Mouse (Mus musculus) ES-E14 (cell line): Measurements from ENCODE around the gene Aatf.

Source experiments
- CHD2 ChIP-seq: IDR thresholded peaks from 2 replicates; pipeline ENCODE4 v1.6.1; 2014; ENCODE audit warnings: mild to moderate bottlenecking, low read depth, low read length, inconsistent platforms
- HCFC1 ChIP-seq: IDR thresholded peaks from 2 replicates; pipeline ENCODE4 v1.6.1; 2012; ENCODE audit warnings: low read length, inconsistent platforms, borderline replicate concordance; ENCODE audit not compliant: insufficient read depth
- MAFK ChIP-seq: IDR thresholded peaks from 2 replicates; pipeline ENCODE4 v1.6.1; 2014; ENCODE audit warnings: mild to moderate bottlenecking, low read depth, low read length, inconsistent platforms; ENCODE audit not compliant: insufficient read depth
- ZC3H11A ChIP-seq: IDR thresholded peaks from 2 replicates; pipeline ENCODE4 v1.6.1; 2012; ENCODE audit warnings: low read depth, mild to moderate bottlenecking, inconsistent platforms, low read length, borderline replicate concordance
- ZNF384 ChIP-seq: IDR thresholded peaks from 2 replicates; pipeline ENCODE4 v1.6.1; 2012; ENCODE audit warnings: low read depth, low read length, inconsistent platforms

DNA sequence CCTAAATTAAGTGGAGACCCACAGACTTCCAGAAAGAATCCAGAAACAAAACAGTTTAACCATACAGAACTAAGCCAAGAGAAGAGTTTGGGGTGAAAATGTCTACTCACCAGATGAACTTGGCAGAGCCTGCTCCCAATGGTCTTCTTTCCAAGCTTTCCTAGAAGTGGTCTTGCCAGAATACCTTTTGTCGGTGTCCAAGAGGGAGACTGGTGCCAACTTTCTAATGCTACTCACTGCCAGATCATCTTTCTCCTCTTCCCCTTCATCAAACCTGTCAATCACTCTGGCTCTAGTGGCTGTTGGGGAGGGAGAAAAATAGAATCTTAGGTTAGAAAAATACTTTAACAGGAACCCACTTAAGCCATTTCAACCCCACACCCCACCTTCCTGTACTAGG, 1.3 kb downstream of the Aatf start:
- no peak for TF ChIP-seq CHD2
- TF ChIP-seq ZC3H11A: no peak
- no peak for TF ChIP-seq ZNF384
- TF ChIP-seq MAFK: no peak
- TF ChIP-seq HCFC1: no peak
